Mouse (Mus musculus) testis, adult 2 months (tissue): Measurements from ENCODE around the gene Golga7b. TPM values are rescaled to one million over a fixed set of nuclear protein-coding genes. Genes with fewer than 3 reads are reported as not detected.

Experiments used
- H3K27ac ChIP-seq: fragments of 200-500 bp; 2 replicates; pipeline ENCODE4 v1.5.1; 2012; ENCODE audit warnings: low read depth, low read length; ENCODE audit not compliant: control insufficient read depth, insufficient read depth
- H3K27me3 ChIP-seq: fragments of 200-500 bp; 2 replicates; pipeline ENCODE4 v1.6.1; 2012; ENCODE audit warnings: mild to moderate bottlenecking, low read length, moderate library complexity; ENCODE audit not compliant: control insufficient read depth, insufficient read depth
- H3K36me3 ChIP-seq: fragments of 200-500 bp; 2 replicates; pipeline ENCODE4 v1.6.1; 2012; ENCODE audit warnings: mild to moderate bottlenecking, low read length; ENCODE audit not compliant: control insufficient read depth, insufficient read depth
- H3K4me1 ChIP-seq: fragments of 200-500 bp; 2 replicates; pipeline ENCODE4 v1.6.1; 2012; ENCODE audit warnings: low read length; ENCODE audit not compliant: control insufficient read depth, insufficient read depth
- H3K4me3 ChIP-seq: fragments of 200-500 bp; 2 replicates; pipeline ENCODE4 v1.5.1; 2012; ENCODE audit warnings: low read depth, mild to moderate bottlenecking, low read length, moderate library complexity, mixed read lengths; ENCODE audit not compliant: control insufficient read depth
- CTCF ChIP-seq: fragments of 200-500 bp; IDR thresholded peaks from 2 replicates; pipeline ENCODE4 v1.5.1; 2012; ENCODE audit warnings: low read depth, mild to moderate bottlenecking, inconsistent platforms, low read length, moderate library complexity; ENCODE audit not compliant: control insufficient read depth, insufficient read depth, insufficient replicate concordance
- POLR2A ChIP-seq: fragments of 200-500 bp; IDR thresholded peaks from 2 replicates; pipeline ENCODE4 v1.6.1; 2012; ENCODE audit warnings: low read depth, mild to moderate bottlenecking, inconsistent platforms, low read length, moderate library complexity; ENCODE audit not compliant: control insufficient read depth
- polyA plus RNA-seq: library from polyadenylated mRNA; depleted of rRNA; stranded (reverse); fragments of >200 nt; gene quantifications from 2 replicates; pipeline ENCODE4 v1.2.3, GENCODE M21; 2012

The Golga7b gene
- polyA plus RNA-seq, 1 experiment = 6.7 TPM

DNA sequence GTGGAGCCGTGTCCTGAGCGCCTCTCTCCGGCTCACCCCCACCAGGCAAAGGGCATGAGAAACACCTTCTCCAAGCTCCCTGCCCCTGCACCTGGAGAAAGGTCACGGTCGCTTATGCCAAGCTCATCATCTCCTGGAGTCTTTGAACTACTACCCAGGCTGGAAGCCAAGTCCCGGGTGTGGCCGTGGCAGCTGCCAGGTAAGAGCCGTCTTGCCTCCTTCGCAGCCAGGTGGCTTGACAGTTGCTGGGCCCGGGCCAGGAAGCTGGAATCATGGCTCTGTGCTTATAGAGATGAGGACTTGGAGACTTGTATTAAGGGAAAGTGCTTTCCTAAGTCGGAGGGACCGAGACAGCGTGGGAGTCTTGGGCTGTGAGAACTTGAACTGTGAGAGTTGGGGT is 16.4 kb upstream of the Golga7b start:
- Histone ChIP-seq H3K36me3 (no peaks in the 10 kb centered on the region), H3K27me3 (no peaks in the 10 kb centered on the region), H3K27ac (no peak overlapping the region), H3K4me1 (no peaks in the 10 kb centered on the region), H3K4me3 (no peak overlapping the region)
- TF ChIP-seq POLR2A (no peak), CTCF (no peak)

GRCm38 (mm10) chr19:42237602-42238340 is 9.6 kb upstream of the Golga7b start:
- H3K4me3 ChIP-seq = no peak overlapping the region
- no peak overlapping the region for H3K27ac ChIP-seq
- no peaks in the 10 kb centered on the region for H3K4me1 ChIP-seq
- no peaks in the 10 kb centered on the region for H3K36me3 ChIP-seq
- TF ChIP-seq POLR2A = no peak
- no peak for TF ChIP-seq CTCF
- H3K27me3 ChIP-seq = no peaks in the 10 kb centered on the region

- no peak for TF ChIP-seq POLR2A
- TF ChIP-seq CTCF = no peak
- Histone ChIP-seq H3K4me3 (no peak overlapping the region), H3K27me3 (no peaks in the 10 kb centered on the region), H3K36me3 (no peaks in the 10 kb centered on the region), H3K27ac (no peak overlapping the region), H3K4me1 (no peaks in the 10 kb centered on the region)
Measured at GRCm38 (mm10) chr19:42238341-42238715, 9.0 kb upstream of the Golga7b start.

GRCm38 (mm10) chr19:42240881-42241280 is 6.5 kb upstream of the Golga7b start:
- H3K4me1 ChIP-seq = no peaks in the 10 kb centered on the region
- H3K36me3 ChIP-seq = no peaks in the 10 kb centered on the region
- no peak overlapping the region for H3K27ac ChIP-seq
- TF ChIP-seq POLR2A (no peak), CTCF (no peak)
- H3K4me3 ChIP-seq = no peak overlapping the region
- no peaks in the 10 kb centered on the region for H3K27me3 ChIP-seq

- TF ChIP-seq POLR2A (no peak), CTCF (no peak)
- Histone ChIP-seq H3K36me3 (no peaks in the 10 kb centered on the region), H3K27ac (no peak overlapping the region), H3K4me3 (no peak overlapping the region), H3K4me1 (peaks cover 4% of the 10 kb centered on the region), H3K27me3 (no peaks in the 10 kb centered on the region)
Measured at GRCm38 (mm10) chr19:42243401-42243800, 4.0 kb upstream of the Golga7b start.

- Histone ChIP-seq H3K27ac (no peak overlapping the region), H3K4me1 (peaks cover 6% of the 10 kb centered on the region), H3K27me3 (no peaks in the 10 kb centered on the region), H3K36me3 (no peaks in the 10 kb centered on the region), H3K4me3 (peak overlapping the region; percentile 80)
- no peak for TF ChIP-seq CTCF
- TF ChIP-seq POLR2A = no peak
Measured at GRCm38 (mm10) chr19:42246626-42247025, 748 bp upstream of the Golga7b start.

DNA sequence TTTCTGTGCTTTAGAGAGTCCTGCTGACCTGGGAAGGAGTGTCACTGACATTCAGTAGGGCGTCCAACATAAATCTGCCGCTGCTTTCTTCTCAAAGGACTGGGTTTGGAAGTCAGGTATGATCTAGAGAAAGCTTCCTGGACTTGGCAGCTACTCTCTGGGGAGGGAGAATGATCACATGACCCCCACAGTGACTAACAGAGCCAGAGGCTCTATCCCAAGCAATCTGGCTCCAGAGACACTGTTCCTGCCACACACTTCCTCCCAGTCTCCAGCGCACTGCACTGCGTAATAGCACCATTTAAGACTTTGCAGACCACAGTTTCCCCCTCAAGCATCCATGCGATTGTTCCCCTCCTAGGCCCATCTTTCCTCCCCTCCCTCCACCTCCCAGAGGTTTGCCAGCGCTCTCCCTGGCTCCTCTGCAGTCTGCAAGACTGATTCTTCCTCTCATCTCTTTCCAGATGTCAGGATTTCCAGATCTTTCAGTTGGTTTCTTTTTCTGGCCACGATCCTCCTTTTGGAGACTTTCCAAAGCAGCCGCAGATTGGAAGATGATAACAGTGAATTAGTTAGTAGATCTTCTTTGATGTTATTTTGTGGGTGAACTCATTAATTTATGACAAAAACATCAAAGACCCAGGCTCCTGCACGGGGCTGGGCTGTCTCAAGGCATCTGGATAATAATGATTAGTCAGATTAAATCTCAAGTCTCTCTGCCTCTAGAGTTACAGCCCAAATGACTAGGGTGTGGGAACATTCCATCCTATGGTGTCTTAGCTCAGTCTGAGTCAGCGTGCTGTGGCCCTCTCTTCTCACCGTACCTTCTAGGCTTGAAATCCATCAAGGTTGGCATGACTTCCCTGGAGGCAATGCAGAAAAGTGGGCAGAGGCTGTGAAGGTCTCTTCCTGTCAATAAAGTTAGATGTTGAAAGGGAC is 2.9 kb downstream of the Golga7b start:
- 0 out of 2 replicates have a peak overlapping the region, but pooled peaks have one; percentile 9 for H3K4me3 ChIP-seq
- H3K27ac ChIP-seq = no peak overlapping the region
- H3K36me3 ChIP-seq = no peaks in the 10 kb centered on the region
- TF ChIP-seq CTCF (no peak), POLR2A (no peak)
- no peaks in the 10 kb centered on the region for H3K27me3 ChIP-seq
- H3K4me1 ChIP-seq = peaks cover 6% of the 10 kb centered on the region
